Mouse (Mus musculus) E14TG2a.4 (cell line): ENCODE data around the gene St6galnac3.
A peak's percentile ranks its signal among the peaks of the same experiment; 100 is the strongest.

Experiments
- CTCF ChIP-seq: conservative IDR thresholded peaks from 2 replicates; pipeline ENCODE4 v1.5.1; 2014; ENCODE audit warnings: low read length
- POU5F1 ChIP-seq: IDR thresholded peaks from 2 replicates; pipeline ENCODE4 v1.6.1; 2014; ENCODE audit warnings: low read length, borderline replicate concordance

GRCm38 (mm10) chr3:153348797-153349465 lies 376.0 kb downstream of the St6galnac3 start:
- TF ChIP-seq CTCF (peak; percentile 17; the same call in 1 of the 2 replicates), POU5F1 (no peak)
